ENCODE assay signal across 23 mouse cellular contexts in genomic region chr13:56773262-56773870, GRCm38 (mm10). TPM values are rescaled to one million over a fixed set of nuclear protein-coding genes. Genes with fewer than 3 reads are reported as not detected.
DNase-seq lines count a peak whose midpoint lies in the region; ATAC-seq and TF ChIP-seq lines count a peak whose summit lies in the region.
"Had no signal": no experiment of that assay in that cellular context is flagged by ENCODE, and none has a peak within 500 bp of the region (broad histone marks: within the 10 kb centered on the region; RNA-seq: fewer than 3 reads in every experiment).

No protein-coding gene starts in this region.

- no peak for TF ChIP-seq EP300 in stomach, postnatal 0 days (optimal IDR thresholded peaks at IDR 0.05)

- H3K36me3 ChIP-seq in intestine, embryonic 15.5 days = no peaks in the 10 kb centered on the region
- no peaks in the 10 kb centered on the region for H3K36me3 ChIP-seq in intestine, postnatal 0 days (ENCODE audit: control insufficient read depth, insufficient read depth)
- no peaks in the 10 kb centered on the region for H3K36me3 ChIP-seq in stomach, embryonic 15.5 days
- no peaks in the 10 kb centered on the region for H3K36me3 ChIP-seq in stomach, postnatal 0 days (ENCODE audit: control insufficient read depth, insufficient read depth, low read length)
- H3K36me3 ChIP-seq in hindbrain, embryonic 14.5 days (replicated peaks; ENCODE audit: control insufficient read depth, insufficient read depth) = no peaks in the 10 kb centered on the region
- H3K36me3 ChIP-seq: heart, embryonic 15.5 days had no signal

- no peak overlapping the region for H3K4me2 ChIP-seq in intestine, embryonic 15.5 days (replicated peaks)
- no peak overlapping the region for H3K4me2 ChIP-seq in intestine, postnatal 0 days (replicated peaks; ENCODE audit: low read depth)
- no peak overlapping the region for H3K4me2 ChIP-seq in stomach, embryonic 15.5 days
- H3K4me2 ChIP-seq in stomach, postnatal 0 days (replicated peaks; ENCODE audit: low read depth) = no peak overlapping the region
- no peak overlapping the region for H3K4me2 ChIP-seq in hindbrain, embryonic 14.5 days (replicated peaks)
- H3K4me2 ChIP-seq: heart, embryonic 15.5 days; liver, embryonic 11.5 days had no signal

- no peak overlapping the region for H3K27ac ChIP-seq in intestine, embryonic 15.5 days
- no peak overlapping the region for H3K27ac ChIP-seq in intestine, postnatal 0 days (ENCODE audit: low read depth, low read length)
- no peak overlapping the region for H3K27ac ChIP-seq in stomach, embryonic 15.5 days
- no peak overlapping the region for H3K27ac ChIP-seq in stomach, postnatal 0 days (replicated peaks)
- H3K27ac ChIP-seq in hindbrain, embryonic 14.5 days = peak overlapping the region; percentile 78
- H3K27ac ChIP-seq: heart, embryonic 15.5 days had no signal

- H3K4me3 ChIP-seq in intestine, embryonic 15.5 days (replicated peaks) = no peak overlapping the region
- H3K4me3 ChIP-seq in intestine, postnatal 0 days (ENCODE audit: low read depth, low read length) = no peak overlapping the region
- no peak overlapping the region for H3K4me3 ChIP-seq in stomach, embryonic 15.5 days (replicated peaks)
- no peak overlapping the region for H3K4me3 ChIP-seq in stomach, postnatal 0 days (ENCODE audit: low read depth, low read length)
- H3K4me3 ChIP-seq in hindbrain, embryonic 14.5 days (replicated peaks; ENCODE audit: low read length) = no peak overlapping the region
- H3K4me3 ChIP-seq: heart, embryonic 15.5 days had no signal

- H3K4me1 ChIP-seq in intestine, embryonic 15.5 days (replicated peaks) = 0 out of 2 replicates have a peak, but pooled peaks cover 3% of the 10 kb centered on the region
- H3K4me1 ChIP-seq in intestine, postnatal 0 days (replicated peaks; ENCODE audit: control insufficient read depth, insufficient read depth, low read length) = no peaks in the 10 kb centered on the region
- H3K4me1 ChIP-seq in stomach, embryonic 15.5 days = 0 out of 2 replicates have a peak, but pooled peaks cover 6% of the 10 kb centered on the region
- H3K4me1 ChIP-seq in stomach, postnatal 0 days (replicated peaks; ENCODE audit: control insufficient read depth, insufficient read depth) = no peaks in the 10 kb centered on the region
- peaks cover 22% of the 10 kb centered on the region for H3K4me1 ChIP-seq in hindbrain, embryonic 14.5 days (replicated peaks; ENCODE audit: control insufficient read depth, insufficient read depth, low read length)

- 52% methylated on average over 14 of the region's 14 CpGs for WGBS in intestine, embryonic 15.5 days
- WGBS in intestine, postnatal 0 days = 50% methylated on average over 14 of the region's 14 CpGs
- 43% methylated on average over 14 of the region's 14 CpGs for WGBS in stomach, embryonic 15.5 days
- 54% methylated on average over 14 of the region's 14 CpGs for WGBS in stomach, postnatal 0 days
- WGBS in hindbrain, embryonic 14.5 days = 56% methylated on average over 14 of the region's 14 CpGs

- no peak for TF ChIP-seq CTCF in intestine, postnatal 0 days (IDR thresholded peaks at IDR 0.05; ENCODE audit: low read depth)
- no peak for TF ChIP-seq CTCF in stomach, postnatal 0 days (IDR thresholded peaks at IDR 0.05; ENCODE audit: low read depth)

- no peak overlapping the region for H3K9ac ChIP-seq in intestine, embryonic 15.5 days
- H3K9ac ChIP-seq in intestine, postnatal 0 days (ENCODE audit: low read depth, low read length) = no peak overlapping the region
- H3K9ac ChIP-seq in stomach, embryonic 15.5 days = no peak overlapping the region
- H3K9ac ChIP-seq in stomach, postnatal 0 days (ENCODE audit: low read length) = no peak overlapping the region
- no peak overlapping the region; the same call in 1 of the 2 replicates for H3K9ac ChIP-seq in hindbrain, embryonic 14.5 days
- H3K9ac ChIP-seq: heart, embryonic 15.5 days had no signal

- ATAC-seq in intestine, embryonic 15.5 days = peak; percentile 62; the same call in 1 of the 2 replicates
- no peak for ATAC-seq in intestine, postnatal 0 days
- ATAC-seq in stomach, embryonic 15.5 days (ENCODE audit: insufficient read depth, low FRiP score, low read depth) = peak; percentile 38; the same call in 1 of the 2 replicates
- ATAC-seq in stomach, postnatal 0 days (ENCODE audit: low FRiP score, low TSS enrichment) = no peak
- no peak for ATAC-seq in hindbrain, embryonic 14.5 days (ENCODE audit: low FRiP score)
- ATAC-seq in megakaryocyte progenitor cell, adult 5-6 weeks (replicated peaks; ENCODE audit: poor library complexity) = no peak

- no peaks in the 10 kb centered on the region for H3K9me3 ChIP-seq in intestine, embryonic 15.5 days
- H3K9me3 ChIP-seq in intestine, postnatal 0 days (ENCODE audit: control insufficient read depth) = no peaks in the 10 kb centered on the region
- H3K9me3 ChIP-seq in stomach, embryonic 15.5 days = no peaks in the 10 kb centered on the region
- no peaks in the 10 kb centered on the region for H3K9me3 ChIP-seq in stomach, postnatal 0 days (ENCODE audit: control insufficient read depth, low read length)
- H3K9me3 ChIP-seq in hindbrain, embryonic 14.5 days (ENCODE audit: control insufficient read depth, low read length) = no peaks in the 10 kb centered on the region
- H3K9me3 ChIP-seq: heart, embryonic 15.5 days had no signal

- H3K27me3 ChIP-seq in intestine, embryonic 15.5 days (replicated peaks) = no peaks in the 10 kb centered on the region
- no peaks in the 10 kb centered on the region for H3K27me3 ChIP-seq in intestine, postnatal 0 days (replicated peaks; ENCODE audit: control insufficient read depth, insufficient read depth, low read length)
- H3K27me3 ChIP-seq in stomach, embryonic 15.5 days (replicated peaks) = no peaks in the 10 kb centered on the region
- H3K27me3 ChIP-seq in stomach, postnatal 0 days (ENCODE audit: control insufficient read depth, insufficient read depth, low read length) = no peaks in the 10 kb centered on the region
- no peaks in the 10 kb centered on the region for H3K27me3 ChIP-seq in hindbrain, embryonic 14.5 days (ENCODE audit: control insufficient read depth, insufficient read depth, low read length)

- no peak for DNase-seq in stomach, postnatal 0 days (ENCODE audit: low spot score)
- DNase-seq in hindbrain, embryonic 14.5 days (ENCODE audit: low spot score) = no peak
- no peak for DNase-seq in natural killer cell, adult 2 months (ENCODE audit: low spot score in 2 of 2)
- DNase-seq: adrenal gland, adult 2 months; cerebellum, adult 9-10 months; gastrocnemius, postnatal 25 days; heart, postnatal 4 days; kidney, adult 18-20 months; kidney, postnatal 4 days; layer of hippocampus, adult 9-11 months; lung, adult 18-20 months; lung, postnatal 14 days; right cerebral cortex, adult 18-20 months; thymus, postnatal 25 days had no signal

RNA-seq across cellular contexts. Expression of gene Gm45623, which starts 19.7 kb away (rescaled TPM):
- 0.50 and 1.00 TPM in 2 replicates for polyA plus RNA-seq in intestine, embryonic 15.5 days (2015; fragmentation: Nextera tagmentation; extraction: Ambion mirVana)
- polyA plus RNA-seq in intestine, postnatal 0 days (2015; fragmentation: Nextera tagmentation; extraction: Ambion mirVana) = 0.13 TPM in 1 of 2 replicates, not detected in the other
- 4.0 TPM in 2 replicates for polyA plus RNA-seq in stomach, embryonic 15.5 days (2015; fragmentation: Nextera tagmentation; extraction: Ambion mirVana)
- 0.97 and 1.5 TPM in 2 replicates for polyA plus RNA-seq in stomach, postnatal 0 days (2015; fragmentation: Nextera tagmentation; extraction: Ambion mirVana)
- 2.8 and 2.9 TPM in 2 replicates for polyA plus RNA-seq in hindbrain, embryonic 14.5 days (2014; fragmentation: Nextera tagmentation; extraction: Ambion mirVana)
- not detected in 2 replicates for total RNA-seq in megakaryocyte progenitor cell, adult 5-6 weeks (2015)
- not detected in 2 replicates for total RNA-seq in megakaryocyte progenitor cell, adult 5-6 weeks (2017)
- total RNA-seq: adrenal gland, adult 2 months; common myeloid progenitor, adult 5-6 weeks; gastrocnemius, postnatal 25 days; heart, adult 8-10 months had no signal
- polyA plus RNA-seq: adrenal gland, adult 2 months; heart, embryonic 15.5 days; limb, embryonic 11.5 days; liver, embryonic 11.5 days had no signal

Comparison
In these comparisons a context has a peak if more than half of its experiments do, and no peak if none do; other contexts are left out.
1. ATAC-seq: peak in intestine, embryonic 15.5 days (single experiment) and stomach, embryonic 15.5 days (single experiment); none in intestine, postnatal 0 days (single experiment), stomach, postnatal 0 days (single experiment), hindbrain, embryonic 14.5 days (single experiment) and megakaryocyte progenitor cell, adult 5-6 weeks (single experiment).